Mouse (Mus musculus): ENCODE measurements around the gene Tada1. TPM values are rescaled to one million over a fixed set of nuclear protein-coding genes. Genes with fewer than 3 reads are reported as not detected.
A peak's percentile ranks its signal among the peaks of the same experiment; 100 is the strongest.

The Tada1 gene
- polyA plus RNA-seq (2014; fragmentation: Nextera tagmentation; extraction: Ambion mirVana) = 76.4 and 81.0 TPM in 2 replicates

GRCm38 (mm10) chr1:166379013-166379629 is at the start of gene Tada1:
Gene Tada1, plus strand, starts transcription at chr1:166379097.
- Histone ChIP-seq H3K36me3 (replicated peaks; ENCODE audit: control insufficient read depth, insufficient read depth, low read depth, low read length) (no peaks in the 10 kb centered on the region; the same call in 1 of the 2 replicates), H3K4me3 (ENCODE audit: low read depth, low read length) (peak within 1 kb of the TSS; percentile 99), H3K27ac (replicated peaks; ENCODE audit: low read depth, low read length) (peak within 1 kb of the TSS; percentile 78), H3K9ac (replicated peaks; ENCODE audit: low read length) (peak within 1 kb of the TSS; percentile 98), H3K9me3 (replicated peaks; ENCODE audit: control insufficient read depth, low read length) (no peaks in the 10 kb centered on the region), H3K27me3 (ENCODE audit: control insufficient read depth, insufficient read depth, low read length) (no peaks in the 10 kb centered on the region), H3K4me2 (ENCODE audit: low read depth, low read length) (peak within 1 kb of the TSS; percentile 74), H3K4me1 (ENCODE audit: control insufficient read depth, insufficient read depth, low read length) (no peaks in the 10 kb centered on the region)
- peak; percentile 95 for ATAC-seq (replicated peaks; ENCODE audit: insufficient number of reproducible peaks, low FRiP score, low TSS enrichment, low read depth)
- WGBS = under 1% methylated on average over 70 of the region's 81 CpGs
- DNase-seq (ENCODE audit: low spot score) = peak; percentile 92

- no peaks in the 10 kb centered on the region for H3K4me1 ChIP-seq (ENCODE audit: control insufficient read depth, insufficient read depth, low read length)
- WGBS = 71% methylated on average over 3 of the region's 3 CpGs
- no peak for ATAC-seq (replicated peaks; ENCODE audit: insufficient number of reproducible peaks, low FRiP score, low TSS enrichment, low read depth)
- H3K9me3 ChIP-seq (replicated peaks; ENCODE audit: control insufficient read depth, low read length) = no peaks in the 10 kb centered on the region
- DNase-seq (ENCODE audit: low spot score) = no peak
- H3K27ac ChIP-seq (replicated peaks; ENCODE audit: low read depth, low read length) = no peak overlapping the region
- no peaks in the 10 kb centered on the region for H3K36me3 ChIP-seq (replicated peaks; ENCODE audit: control insufficient read depth, insufficient read depth, low read depth, low read length)
- no peak overlapping the region for H3K9ac ChIP-seq (replicated peaks; ENCODE audit: low read length)
- no peaks in the 10 kb centered on the region for H3K27me3 ChIP-seq (ENCODE audit: control insufficient read depth, insufficient read depth, low read length)
- no peak overlapping the region for H3K4me3 ChIP-seq (ENCODE audit: low read depth, low read length)
- H3K4me2 ChIP-seq (ENCODE audit: low read depth, low read length) = no peak overlapping the region
These were observed 48.1 kb upstream of the Tada1 start for GRCm38 (mm10) chr1:166330752-166331151.

DNA sequence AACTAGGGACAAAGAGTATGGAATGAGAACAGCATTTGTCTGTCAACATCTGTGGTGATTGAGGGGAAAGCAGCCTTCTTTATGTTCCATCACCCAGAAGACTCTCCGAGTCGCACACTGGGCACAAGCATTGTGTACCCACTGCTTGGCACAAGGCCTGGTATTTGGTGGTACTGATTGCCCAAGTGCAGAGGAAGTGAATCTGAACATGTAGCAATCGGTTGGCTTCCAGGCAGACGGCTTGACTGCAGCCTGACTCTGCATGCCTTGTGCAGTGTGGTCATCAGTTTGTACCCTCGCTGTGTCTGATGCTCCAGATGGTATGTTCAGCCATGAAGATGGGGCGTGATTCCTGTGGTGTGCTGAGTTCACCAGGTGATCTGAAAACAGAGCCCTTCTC is 39.8 kb upstream of the Tada1 start:
- Histone ChIP-seq H3K27me3 (ENCODE audit: control insufficient read depth, insufficient read depth, low read length) (no peaks in the 10 kb centered on the region), H3K9ac (replicated peaks; ENCODE audit: low read length) (no peak overlapping the region), H3K4me3 (ENCODE audit: low read depth, low read length) (no peak overlapping the region), H3K27ac (replicated peaks; ENCODE audit: low read depth, low read length) (no peak overlapping the region), H3K4me2 (ENCODE audit: low read depth, low read length) (no peak overlapping the region), H3K4me1 (ENCODE audit: control insufficient read depth, insufficient read depth, low read length) (no peaks in the 10 kb centered on the region), H3K9me3 (replicated peaks; ENCODE audit: control insufficient read depth, low read length) (no peaks in the 10 kb centered on the region), H3K36me3 (replicated peaks; ENCODE audit: control insufficient read depth, insufficient read depth, low read depth, low read length) (no peaks in the 10 kb centered on the region)
- ATAC-seq (replicated peaks; ENCODE audit: insufficient number of reproducible peaks, low FRiP score, low TSS enrichment, low read depth) (no peak), DNase-seq (ENCODE audit: low spot score) (no peak)
- 89% methylated on average over 6 of the region's 6 CpGs for WGBS

- H3K9me3 ChIP-seq (replicated peaks; ENCODE audit: control insufficient read depth, low read length) = no peaks in the 10 kb centered on the region
- no peaks in the 10 kb centered on the region for H3K27me3 ChIP-seq (ENCODE audit: control insufficient read depth, insufficient read depth, low read length)
- H3K27ac ChIP-seq (replicated peaks; ENCODE audit: low read depth, low read length) = no peak overlapping the region
- H3K4me3 ChIP-seq (ENCODE audit: low read depth, low read length) = no peak overlapping the region
- ATAC-seq (replicated peaks; ENCODE audit: insufficient number of reproducible peaks, low FRiP score, low TSS enrichment, low read depth) (no peak), DNase-seq (ENCODE audit: low spot score) (no peak)
- no peak overlapping the region for H3K4me2 ChIP-seq (ENCODE audit: low read depth, low read length)
- H3K36me3 ChIP-seq (replicated peaks; ENCODE audit: control insufficient read depth, insufficient read depth, low read depth, low read length) = no peaks in the 10 kb centered on the region
- 41% methylated on average over 2 of the region's 2 CpGs for WGBS
- no peaks in the 10 kb centered on the region for H3K4me1 ChIP-seq (ENCODE audit: control insufficient read depth, insufficient read depth, low read length)
- no peak overlapping the region for H3K9ac ChIP-seq (replicated peaks; ENCODE audit: low read length)
These were observed 36.8 kb upstream of the Tada1 start for GRCm38 (mm10) chr1:166342060-166342459.

- Histone ChIP-seq H3K9me3 (replicated peaks; ENCODE audit: control insufficient read depth, low read length) (no peaks in the 10 kb centered on the region), H3K36me3 (replicated peaks; ENCODE audit: control insufficient read depth, insufficient read depth, low read depth, low read length) (no peaks in the 10 kb centered on the region), H3K9ac (replicated peaks; ENCODE audit: low read length) (no peak overlapping the region), H3K4me3 (ENCODE audit: low read depth, low read length) (no peak overlapping the region), H3K4me2 (ENCODE audit: low read depth, low read length) (no peak overlapping the region), H3K27ac (replicated peaks; ENCODE audit: low read depth, low read length) (no peak overlapping the region), H3K27me3 (ENCODE audit: control insufficient read depth, insufficient read depth, low read length) (no peaks in the 10 kb centered on the region), H3K4me1 (ENCODE audit: control insufficient read depth, insufficient read depth, low read length) (no peaks in the 10 kb centered on the region)
- DNase-seq (ENCODE audit: low spot score) (no peak), ATAC-seq (replicated peaks; ENCODE audit: insufficient number of reproducible peaks, low FRiP score, low TSS enrichment, low read depth) (no peak)
- WGBS = 89% methylated on average over 1 of the region's 1 CpGs
These were observed 36.4 kb upstream of the Tada1 start for GRCm38 (mm10) chr1:166342539-166342938.

DNA sequence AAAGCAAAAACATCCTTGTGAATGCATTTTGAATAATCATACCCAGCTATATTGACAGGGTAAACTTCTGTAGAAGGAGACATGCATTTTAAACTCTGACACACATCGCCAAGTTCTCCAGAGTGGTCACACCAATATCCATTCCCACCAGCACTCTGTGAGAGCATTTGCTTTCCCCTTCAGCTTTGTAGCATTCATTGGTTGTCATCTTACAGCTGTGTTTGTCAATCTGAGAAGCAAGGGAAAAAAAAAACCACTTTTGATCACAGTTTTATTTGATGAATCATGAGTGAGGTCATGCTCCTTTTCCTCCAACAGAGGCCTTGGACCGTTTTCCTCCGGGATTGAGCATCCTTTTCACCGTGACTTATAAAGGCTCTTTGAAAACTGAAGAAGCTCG is 35.3 kb upstream of the Tada1 start:
- Histone ChIP-seq H3K4me1 (ENCODE audit: control insufficient read depth, insufficient read depth, low read length) (no peaks in the 10 kb centered on the region), H3K9me3 (replicated peaks; ENCODE audit: control insufficient read depth, low read length) (no peaks in the 10 kb centered on the region), H3K4me2 (ENCODE audit: low read depth, low read length) (no peak overlapping the region), H3K27ac (replicated peaks; ENCODE audit: low read depth, low read length) (no peak overlapping the region), H3K4me3 (ENCODE audit: low read depth, low read length) (no peak overlapping the region), H3K27me3 (ENCODE audit: control insufficient read depth, insufficient read depth, low read length) (no peaks in the 10 kb centered on the region), H3K9ac (replicated peaks; ENCODE audit: low read length) (no peak overlapping the region), H3K36me3 (replicated peaks; ENCODE audit: control insufficient read depth, insufficient read depth, low read depth, low read length) (no peaks in the 10 kb centered on the region)
- no peak for ATAC-seq (replicated peaks; ENCODE audit: insufficient number of reproducible peaks, low FRiP score, low TSS enrichment, low read depth)
- WGBS = 55% methylated on average over 5 of the region's 5 CpGs
- DNase-seq (ENCODE audit: low spot score) = no peak

DNA sequence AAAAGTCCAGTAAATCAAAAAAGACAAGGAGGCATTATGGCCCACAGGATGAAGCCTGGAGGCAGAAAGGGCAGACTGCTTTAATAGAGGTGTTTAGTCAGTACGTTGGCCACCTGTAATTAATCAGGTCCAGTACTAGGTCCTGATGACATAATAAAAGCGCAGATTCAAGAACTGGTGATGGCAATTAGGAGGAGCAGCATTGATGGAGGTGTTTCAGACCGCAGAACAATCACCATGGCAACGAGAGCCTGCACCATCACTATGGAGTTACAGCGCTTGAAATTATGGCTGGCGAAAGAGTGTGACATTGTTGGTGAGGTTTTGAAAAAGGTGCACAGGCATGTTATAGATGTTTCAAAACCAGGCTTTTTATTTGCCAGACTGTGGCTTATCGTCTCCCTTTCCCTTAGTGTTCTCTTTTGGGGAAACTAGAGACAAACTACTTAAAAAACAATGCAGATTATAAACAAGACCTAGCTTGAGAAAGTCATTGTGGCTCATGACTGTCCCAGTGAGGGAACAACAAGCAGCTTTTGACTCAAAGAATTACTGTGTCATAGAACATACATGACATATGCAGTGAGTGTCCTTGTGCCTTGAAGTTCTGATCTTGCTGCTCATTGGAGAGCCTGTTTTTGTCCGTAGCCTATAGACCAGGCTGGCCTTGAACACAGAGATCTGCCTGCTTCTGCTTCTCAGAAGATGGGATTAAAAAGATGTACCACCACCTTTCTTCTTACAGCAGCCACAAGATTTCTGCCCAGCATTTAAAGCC is 34.4 kb upstream of the Tada1 start:
- WGBS = 70% methylated on average over 8 of the region's 8 CpGs
- no peaks in the 10 kb centered on the region for H3K4me1 ChIP-seq (ENCODE audit: control insufficient read depth, insufficient read depth, low read length)
- H3K4me2 ChIP-seq (ENCODE audit: low read depth, low read length) = no peak overlapping the region
- no peak overlapping the region for H3K27ac ChIP-seq (replicated peaks; ENCODE audit: low read depth, low read length)
- DNase-seq (ENCODE audit: low spot score) = peak; percentile 16
- H3K36me3 ChIP-seq (replicated peaks; ENCODE audit: control insufficient read depth, insufficient read depth, low read depth, low read length) = no peaks in the 10 kb centered on the region
- no peak overlapping the region for H3K4me3 ChIP-seq (ENCODE audit: low read depth, low read length)
- H3K9me3 ChIP-seq (replicated peaks; ENCODE audit: control insufficient read depth, low read length) = no peaks in the 10 kb centered on the region
- no peak overlapping the region for H3K9ac ChIP-seq (replicated peaks; ENCODE audit: low read length)
- ATAC-seq (replicated peaks; ENCODE audit: insufficient number of reproducible peaks, low FRiP score, low TSS enrichment, low read depth) = no peak
- no peaks in the 10 kb centered on the region for H3K27me3 ChIP-seq (ENCODE audit: control insufficient read depth, insufficient read depth, low read length)

GRCm38 (mm10) chr1:166345602-166346001 is 33.3 kb upstream of the Tada1 start:
- Histone ChIP-seq H3K4me3 (ENCODE audit: low read depth, low read length) (no peak overlapping the region), H3K4me1 (ENCODE audit: control insufficient read depth, insufficient read depth, low read length) (no peaks in the 10 kb centered on the region), H3K36me3 (replicated peaks; ENCODE audit: control insufficient read depth, insufficient read depth, low read depth, low read length) (no peaks in the 10 kb centered on the region), H3K4me2 (ENCODE audit: low read depth, low read length) (no peak overlapping the region), H3K9me3 (replicated peaks; ENCODE audit: control insufficient read depth, low read length) (no peaks in the 10 kb centered on the region), H3K27ac (replicated peaks; ENCODE audit: low read depth, low read length) (no peak overlapping the region), H3K9ac (replicated peaks; ENCODE audit: low read length) (no peak overlapping the region), H3K27me3 (ENCODE audit: control insufficient read depth, insufficient read depth, low read length) (no peaks in the 10 kb centered on the region)
- ATAC-seq (replicated peaks; ENCODE audit: insufficient number of reproducible peaks, low FRiP score, low TSS enrichment, low read depth) (no peak), DNase-seq (ENCODE audit: low spot score) (no peak)
- 92% methylated on average over 6 of the region's 6 CpGs for WGBS
